Mouse (Mus musculus) kidney, postnatal 0 days (tissue): ENCODE measurements around the gene Kcnj4. TPM values are rescaled to one million over a fixed set of nuclear protein-coding genes. Genes with fewer than 3 reads are reported as not detected.
A peak's percentile ranks its signal among the peaks of the same experiment; 100 is the strongest.

Experiments used
- ATAC-seq: fragments of 200-750 bp; cut with Nextera tagmentation; replicated peaks from 2 replicates; pipeline ENCODE4 v1.8.0; 2017; ENCODE audit warnings: low read depth, moderate number of reproducible peaks, moderate TSS enrichment, moderate library complexity; ENCODE audit not compliant: low FRiP score
- DNase-seq: peaks from one replicate; pipeline ENCODE4 v3.0.0-alpha.2; 2016; ENCODE audit warnings: low spot score
- H3K27ac ChIP-seq: fragments of 300-500 bp; sonication (generic); 2 replicates; pipeline ENCODE4 v1.5.1; 2014; ENCODE audit warnings: mild to moderate bottlenecking
- H3K27me3 ChIP-seq: fragments of 300-500 bp; sonication (generic); 2 replicates; pipeline ENCODE4 v1.6.1; 2014; ENCODE audit warnings: low read length, mixed read lengths; ENCODE audit not compliant: insufficient read depth
- H3K36me3 ChIP-seq: fragments of 300-500 bp; sonication (generic); 2 replicates; pipeline ENCODE4 v1.6.1; 2014; ENCODE audit warnings: low read length, mixed read lengths; ENCODE audit not compliant: insufficient read depth
- H3K4me1 ChIP-seq: fragments of 300-500 bp; sonication (generic); replicated peaks from 2 replicates; pipeline ENCODE4 v1.6.1; 2014; ENCODE audit warnings: antibody characterized with exemption, low read length, mixed read lengths; ENCODE audit not compliant: insufficient read depth
- H3K4me2 ChIP-seq: fragments of 300-500 bp; sonication (generic); 2 replicates; pipeline ENCODE4 v1.6.1; 2014; ENCODE audit warnings: mild to moderate bottlenecking, low read length, moderate library complexity, mixed read lengths
- H3K4me3 ChIP-seq: fragments of 300-500 bp; sonication (generic); replicated peaks from 2 replicates; pipeline ENCODE4 v1.5.1; 2014; ENCODE audit warnings: low read depth, low read length
- H3K9ac ChIP-seq: fragments of 300-500 bp; sonication (generic); 2 replicates; pipeline ENCODE4 v1.6.1; 2014; ENCODE audit warnings: low read depth, low read length
- H3K9me3 ChIP-seq: fragments of 300-500 bp; sonication (generic); replicated peaks from 2 replicates; pipeline ENCODE4 v1.6.1; 2016; ENCODE audit warnings: low read length, inconsistent platforms, mixed read lengths
- CTCF ChIP-seq: IDR thresholded peaks from 2 replicates; pipeline ENCODE4 v1.5.1; 2016; ENCODE audit warnings: antibody characterized with exemption, low read depth, mild to moderate bottlenecking, moderate library complexity
- WGBS: fragments of 180-500 bp; shearing (Covaris S2); extraction: QIAGEN DNeasy Blood & Tissue Kit; methylation state at CpG from one replicate; pipeline ENCODE4 v1.1.7; 2014; 5-methylcytosine and 5-hydroxymethylcytosine counted together
- polyA plus RNA-seq: library from polyadenylated mRNA; unstranded; fragments of >200 nt; fragmentation: Nextera tagmentation; extraction: Ambion mirVana; gene quantifications from 2 replicates; pipeline ENCODE4 v1.2.1, GENCODE M21; 2015

Gene Kcnj4
- polyA plus RNA-seq, 1 experiment from 2014 or later = 0.11 TPM

DNA sequence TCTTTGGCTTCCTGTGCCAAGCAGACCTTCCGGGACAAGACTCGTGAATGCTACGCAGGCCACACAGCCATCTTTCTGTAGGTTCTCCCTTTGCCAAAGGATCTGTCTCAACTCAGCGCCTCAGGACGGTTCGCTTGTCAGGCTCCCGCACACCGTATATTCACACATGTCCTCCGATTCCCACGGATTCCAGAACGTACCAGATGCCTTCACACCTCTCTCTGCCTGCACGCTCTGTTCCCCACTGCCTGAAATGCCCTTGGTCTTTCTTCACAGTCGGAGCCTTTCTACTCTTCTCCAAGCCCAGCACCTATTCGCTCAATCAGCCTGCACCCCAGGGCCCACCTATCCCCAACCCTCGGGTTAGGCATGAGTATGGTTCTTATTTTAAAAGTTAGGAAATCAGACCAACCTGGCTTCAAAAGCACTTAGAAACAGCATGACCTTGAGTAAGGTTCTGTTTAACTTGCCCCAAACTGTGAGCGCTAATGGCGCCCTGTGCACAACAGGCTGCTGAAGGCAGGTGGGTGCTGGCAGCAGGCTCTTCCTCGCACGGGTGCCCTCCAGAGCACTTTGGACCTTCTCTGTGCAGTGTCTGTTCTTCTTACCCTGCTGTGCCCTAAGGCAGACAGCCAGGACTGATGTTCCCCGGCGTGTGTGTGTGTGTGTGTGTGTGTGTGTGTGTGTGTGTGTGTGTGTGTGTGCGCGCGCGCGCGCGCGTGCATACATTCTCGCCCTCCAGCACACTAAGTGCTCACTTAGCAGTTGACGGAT, 2.2 kb upstream of the Kcnj4 start:
- 50% methylated on average over 31 of the region's 31 CpGs for WGBS
- Histone ChIP-seq H3K27me3 (peaks cover 49% of the 10 kb centered on the region), H3K9ac (no peak overlapping the region), H3K4me3 (no peak overlapping the region), H3K4me1 (peaks cover 13% of the 10 kb centered on the region; the same call in 1 of the 2 replicates), H3K27ac (no peak overlapping the region), H3K36me3 (no peaks in the 10 kb centered on the region), H3K9me3 (no peaks in the 10 kb centered on the region), H3K4me2 (no peak overlapping the region)
- ATAC-seq (no peak), DNase-seq (no peak)
- no peak for TF ChIP-seq CTCF

DNA sequence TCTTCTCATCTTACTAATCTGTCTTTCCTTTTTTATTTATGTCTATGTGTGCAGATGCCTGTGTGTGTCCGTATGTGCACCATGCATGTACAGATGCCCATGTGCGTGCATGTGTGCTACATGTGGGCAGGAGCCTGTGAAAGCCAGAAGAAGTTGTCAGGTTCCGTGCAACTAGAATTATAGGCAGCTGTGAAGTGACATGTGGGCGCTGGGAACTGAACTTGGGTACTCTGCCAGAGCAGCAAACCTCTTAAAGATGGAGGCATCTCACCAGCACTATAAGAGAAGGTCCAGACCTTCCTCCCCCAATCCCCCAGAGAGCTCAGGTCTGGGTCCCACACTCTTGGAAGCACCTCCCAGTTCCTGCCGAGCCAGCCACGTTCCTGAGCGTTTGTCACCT, 1.4 kb upstream of the Kcnj4 start:
- peak overlapping the region; percentile 55; the same call in 1 of the 2 replicates for H3K4me3 ChIP-seq
- peak overlapping the region; percentile 99; the same call in 1 of the 2 replicates for H3K4me2 ChIP-seq
- DNase-seq = no peak
- no peaks in the 10 kb centered on the region for H3K9me3 ChIP-seq
- WGBS = 27% methylated on average over 7 of the region's 7 CpGs
- H3K36me3 ChIP-seq = no peaks in the 10 kb centered on the region
- H3K27me3 ChIP-seq = peaks cover 51% of the 10 kb centered on the region
- H3K9ac ChIP-seq = no peak overlapping the region
- H3K27ac ChIP-seq = no peak overlapping the region
- H3K4me1 ChIP-seq = peaks cover 10% of the 10 kb centered on the region; the same call in 1 of the 2 replicates
- no peak for ATAC-seq
- no peak for TF ChIP-seq CTCF

DNA sequence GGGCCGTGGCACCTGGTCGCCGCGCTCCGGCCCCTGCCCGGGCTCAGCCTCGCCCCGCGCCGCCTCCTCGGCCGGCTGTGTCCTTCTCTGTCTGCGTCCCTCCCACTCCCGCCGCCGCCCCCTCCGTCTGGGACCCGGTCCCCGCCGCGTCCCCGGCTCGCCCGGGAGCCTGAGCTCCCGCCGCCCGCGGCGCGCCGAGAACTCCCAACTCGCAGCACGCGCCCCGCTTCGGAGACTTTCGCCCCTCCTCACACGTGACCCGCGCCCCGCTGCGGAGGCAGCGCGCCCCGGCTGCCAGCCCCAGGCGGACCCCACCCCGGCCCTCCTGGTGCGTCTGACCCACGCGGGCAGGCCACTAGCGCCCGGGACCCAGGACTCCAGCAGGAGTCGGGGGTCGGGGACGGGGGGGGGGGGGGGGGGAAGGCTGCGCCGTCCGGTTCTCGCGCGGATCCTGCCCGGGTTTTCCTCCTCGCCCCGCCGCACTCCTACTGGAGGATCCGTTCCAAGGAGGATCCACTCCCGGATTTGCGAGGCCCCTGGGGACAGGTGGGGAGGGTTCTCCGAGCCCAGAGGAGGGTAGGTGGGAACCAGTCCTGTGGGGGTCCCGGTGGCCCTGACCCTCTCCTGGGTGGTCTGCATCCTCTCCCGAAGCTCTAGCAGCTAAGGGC, 709 bp upstream of the Kcnj4 start:
- Histone ChIP-seq H3K4me1 (peaks cover 10% of the 10 kb centered on the region; the same call in 1 of the 2 replicates), H3K4me3 (peak overlapping the region; percentile 55), H3K27ac (no peak overlapping the region), H3K36me3 (no peaks in the 10 kb centered on the region), H3K4me2 (peak overlapping the region; percentile 99), H3K27me3 (peaks cover 49% of the 10 kb centered on the region), H3K9me3 (no peaks in the 10 kb centered on the region), H3K9ac (peak overlapping the region; percentile 62)
- peak; percentile 61 for DNase-seq
- no peak for TF ChIP-seq CTCF
- WGBS = 1% methylated on average over 51 of the region's 71 CpGs
- peak; percentile 49 for ATAC-seq

DNA sequence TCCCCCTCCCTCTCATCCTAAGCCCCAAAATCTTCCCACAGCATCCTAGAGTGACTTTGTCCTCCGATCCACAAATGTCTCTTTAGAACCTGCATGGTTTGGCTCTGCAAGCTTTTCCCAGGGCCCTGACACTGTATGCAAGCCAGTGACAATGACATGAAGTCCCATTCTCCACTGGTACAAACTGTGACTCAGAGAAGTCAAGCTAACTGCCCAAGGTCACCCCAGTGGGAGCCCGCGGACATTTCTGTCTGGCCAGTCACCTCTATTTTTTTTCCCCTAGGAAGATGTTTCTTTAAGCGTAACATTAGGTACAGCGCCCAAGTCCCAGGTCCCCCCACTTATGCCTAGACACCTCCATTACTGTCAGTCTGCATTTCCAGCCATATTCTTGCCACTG, 1.6 kb downstream of the Kcnj4 start:
- Histone ChIP-seq H3K4me1 (peaks cover 10% of the 10 kb centered on the region; the same call in 1 of the 2 replicates), H3K9ac (no peak overlapping the region), H3K4me3 (no peak overlapping the region), H3K9me3 (no peaks in the 10 kb centered on the region), H3K27ac (no peak overlapping the region), H3K27me3 (peaks cover 39% of the 10 kb centered on the region), H3K36me3 (no peaks in the 10 kb centered on the region), H3K4me2 (no peak overlapping the region)
- 73% methylated on average over 5 of the region's 5 CpGs for WGBS
- no peak for ATAC-seq
- no peak for DNase-seq
- TF ChIP-seq CTCF = no peak

DNA sequence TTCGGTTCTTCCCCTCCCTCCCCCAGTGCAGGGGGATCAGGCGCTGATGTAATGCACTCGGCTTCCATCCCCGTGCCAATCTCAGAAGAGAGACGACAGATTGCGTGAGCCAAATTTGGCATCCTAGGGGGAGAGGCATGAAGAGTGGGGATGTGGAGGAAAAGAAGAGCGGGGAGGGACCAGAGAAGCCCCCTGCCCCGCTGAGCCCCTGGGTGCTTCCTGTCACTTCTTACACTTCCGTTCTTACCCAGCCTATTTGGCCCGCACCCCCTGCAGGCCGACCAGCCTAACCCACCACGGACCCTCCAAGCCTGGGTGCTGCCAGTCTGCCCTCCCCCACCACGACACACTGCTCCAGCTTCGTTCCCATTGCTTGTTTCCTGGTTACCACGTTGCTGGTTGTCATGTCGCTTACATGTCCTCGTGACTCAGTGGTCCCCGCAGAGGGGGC, 2.1 kb downstream of the Kcnj4 start:
- no peaks in the 10 kb centered on the region for H3K36me3 ChIP-seq
- TF ChIP-seq CTCF = no peak
- H3K9me3 ChIP-seq = no peaks in the 10 kb centered on the region
- no peak overlapping the region for H3K27ac ChIP-seq
- H3K4me1 ChIP-seq = peaks cover 10% of the 10 kb centered on the region; the same call in 1 of the 2 replicates
- H3K27me3 ChIP-seq = peaks cover 39% of the 10 kb centered on the region
- H3K4me3 ChIP-seq = no peak overlapping the region
- no peak overlapping the region for H3K9ac ChIP-seq
- 23% methylated on average over 17 of the region's 18 CpGs for WGBS
- ATAC-seq = no peak
- no peak for DNase-seq
- no peak overlapping the region for H3K4me2 ChIP-seq

DNA sequence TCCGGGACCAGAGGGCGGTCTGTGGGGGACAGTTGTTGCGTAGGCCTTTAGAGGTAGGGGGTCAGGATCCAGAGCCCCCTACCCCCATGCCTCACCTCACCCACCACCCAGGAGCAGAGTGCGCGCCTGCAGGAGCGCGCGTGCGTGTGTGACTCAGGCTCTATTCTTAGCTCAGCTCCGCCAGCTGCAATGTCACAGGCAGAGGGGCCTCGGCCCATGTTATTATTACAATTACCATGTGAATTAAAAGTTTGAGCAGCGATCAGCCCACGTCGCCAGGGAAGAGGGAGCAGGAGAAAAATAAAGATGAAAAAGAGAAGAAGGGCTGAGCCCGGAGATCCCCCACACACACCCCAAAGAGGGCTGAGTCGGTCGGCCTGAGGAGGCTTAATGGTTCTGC, 4.9 kb downstream of the Kcnj4 start:
- 75% methylated on average over 17 of the region's 17 CpGs for WGBS
- H3K36me3 ChIP-seq = no peaks in the 10 kb centered on the region
- ATAC-seq (no peak), DNase-seq (no peak)
- peaks cover 20% of the 10 kb centered on the region for H3K27me3 ChIP-seq
- TF ChIP-seq CTCF = no peak
- H3K4me2 ChIP-seq = no peak overlapping the region
- no peak overlapping the region for H3K27ac ChIP-seq
- H3K4me1 ChIP-seq = peaks cover 6% of the 10 kb centered on the region; the same call in 1 of the 2 replicates
- H3K4me3 ChIP-seq = no peak overlapping the region
- no peaks in the 10 kb centered on the region for H3K9me3 ChIP-seq
- H3K9ac ChIP-seq = no peak overlapping the region
